Mouse (Mus musculus) olfactory bulb, adult 2 months (tissue): ENCODE results near the gene Olfr866.

Source experiments
- CTCF ChIP-seq: fragments of 200-500 bp; IDR thresholded peaks from 2 replicates; pipeline ENCODE4 v1.5.1; 2012; ENCODE audit warnings: low read depth, mild to moderate bottlenecking, low read length, moderate library complexity; ENCODE audit not compliant: insufficient read depth
- POLR2A ChIP-seq: fragments of 200-500 bp; IDR thresholded peaks from 2 replicates; pipeline ENCODE4 v1.6.1; 2012; ENCODE audit warnings: mild to moderate bottlenecking, low read depth, low read length, moderate library complexity; ENCODE audit not compliant: insufficient read depth

- TF ChIP-seq CTCF (no peak), POLR2A (no peak)
Measured at GRCm38 (mm10) chr9:20070236-20070635, 42.4 kb upstream of the Olfr866 start.
